Mouse (Mus musculus) frontal cortex, postnatal 10 days (tissue): ENCODE measurements at regions not wholly inside any gene's neighbourhood (a gene's known extent, or its start where the extent isn't known, plus 50 kb on each side); places are given as distances from the start of the nearest gene placed in this dataset.

ENCODE experiments used
- DNase-seq, 2 experiments: peaks; one replicate each; pipeline ENCODE4 v3.0.0; 2022; ENCODE audit warnings: low spot score in 2 of 2, mixed read lengths in 1 of 2

- no peak for DNase-seq
These were observed 376.8 kb downstream of the Otol1 start for GRCm38 (mm10) chr3:70384235-70384634.

GRCm38 (mm10) chr3:70385961-70386360 is 378.5 kb downstream of the Otol1 start:
- DNase-seq = no peak

- DNase-seq = no peak
These were observed 393.8 kb downstream of the Otol1 start for GRCm38 (mm10) chr3:70401187-70401586.

GRCm38 (mm10) chr3:70406571-70406970 is 399.2 kb downstream of the Otol1 start:
- DNase-seq = no peak

- DNase-seq = no peak
These were observed 410.9 kb downstream of the Otol1 start for GRCm38 (mm10) chr3:70418273-70418672.

GRCm38 (mm10) chr3:70422016-70422415 is 414.6 kb downstream of the Otol1 start:
- DNase-seq = no peak

GRCm38 (mm10) chr3:70422669-70423068 is 415.3 kb downstream of the Otol1 start:
- DNase-seq = no peak

GRCm38 (mm10) chr3:70436671-70437070 is 429.3 kb downstream of the Otol1 start:
- no peak for DNase-seq

GRCm38 (mm10) chr3:70457181-70457847 is 449.9 kb downstream of the Otol1 start:
- no peak for DNase-seq

GRCm38 (mm10) chr3:70460811-70461210 is 453.4 kb downstream of the Otol1 start:
- DNase-seq = no peak

- no peak for DNase-seq
These were observed 455.8 kb downstream of the Otol1 start for GRCm38 (mm10) chr3:70463221-70463620.

- peak; percentile 67 to 69 for DNase-seq
These were observed 475.1 kb downstream of the Otol1 start for GRCm38 (mm10) chr3:70482521-70482920.

- DNase-seq = no peak
These were observed 475.8 kb downstream of the Otol1 start for GRCm38 (mm10) chr3:70483066-70483743.

GRCm38 (mm10) chr3:70496431-70496830 is 489.0 kb downstream of the Otol1 start:
- no peak for DNase-seq

GRCm38 (mm10) chr3:70500245-70500858 is 492.9 kb downstream of the Otol1 start:
- no peak for DNase-seq

- DNase-seq = no peak
These were observed 493.9 kb downstream of the Otol1 start for GRCm38 (mm10) chr3:70500991-70501961.

- no peak for DNase-seq
These were observed 526.3 kb downstream of the Otol1 start for GRCm38 (mm10) chr3:70533593-70534321.

GRCm38 (mm10) chr3:70535084-70535483 is 527.7 kb downstream of the Otol1 start:
- DNase-seq = no peak

- DNase-seq = no peak
These were observed 536.5 kb downstream of the Otol1 start for GRCm38 (mm10) chr3:70543911-70544310.

GRCm38 (mm10) chr3:70557821-70558220 is 550.4 kb downstream of the Otol1 start:
- DNase-seq = no peak
